Mouse (Mus musculus) liver, embryonic 11.5 days (tissue): Measurements from ENCODE around the gene Cd302. TPM values are rescaled to one million over a fixed set of nuclear protein-coding genes. Genes with fewer than 3 reads are reported as not detected.

ENCODE experiments used
- ATAC-seq: fragments of 200-750 bp; cut with Nextera tagmentation; replicated peaks from 2 replicates; pipeline ENCODE4 v1.8.0; 2017; ENCODE audit warnings: moderate number of reproducible peaks, mild to moderate bottlenecking, moderate TSS enrichment, moderate library complexity; ENCODE audit not compliant: low FRiP score
- DNase-seq: peaks from one replicate; pipeline ENCODE4 v3.0.0-alpha.2; 2017; ENCODE audit warnings: low spot score
- H3K27ac ChIP-seq: fragments of 300-500 bp; sonication (generic); 2 replicates; pipeline ENCODE4 v1.5.1; 2014; ENCODE audit warnings: mild to moderate bottlenecking, low read depth, low read length, control low read depth
- H3K27me3 ChIP-seq: fragments of 300-500 bp; sonication (generic); replicated peaks from 2 replicates; pipeline ENCODE4 v1.6.1; 2014; ENCODE audit warnings: low read length, mixed read lengths; ENCODE audit not compliant: control insufficient read depth, insufficient read depth
- H3K36me3 ChIP-seq: fragments of 300-500 bp; sonication (generic); 2 replicates; pipeline ENCODE4 v1.6.1; 2014; ENCODE audit warnings: mild to moderate bottlenecking, low read length, moderate library complexity, mixed read lengths; ENCODE audit not compliant: control insufficient read depth, insufficient read depth
- H3K4me1 ChIP-seq: fragments of 300-500 bp; sonication (generic); replicated peaks from 2 replicates; pipeline ENCODE4 v1.6.1; 2014; ENCODE audit warnings: low read length, mixed read lengths; ENCODE audit not compliant: control insufficient read depth, insufficient read depth
- H3K4me2 ChIP-seq: fragments of 300-500 bp; sonication (generic); 2 replicates; pipeline ENCODE4 v1.6.1; 2014; ENCODE audit warnings: mild to moderate bottlenecking, control low read depth, moderate library complexity
- H3K4me3 ChIP-seq: fragments of 300-500 bp; sonication (generic); 2 replicates; pipeline ENCODE4 v1.5.1; 2014; ENCODE audit warnings: low read depth, low read length, control low read depth
- H3K9ac ChIP-seq: fragments of 300-500 bp; sonication (generic); 2 replicates; pipeline ENCODE4 v1.6.1; 2014; ENCODE audit warnings: low read depth, low read length, control low read depth
- H3K9me3 ChIP-seq: fragments of 300-500 bp; sonication (generic); 2 replicates; pipeline ENCODE4 v1.6.1; 2016; ENCODE audit warnings: low read length, inconsistent platforms, mixed read lengths; ENCODE audit not compliant: control insufficient read depth
- WGBS: fragments of 180-500 bp; shearing (Covaris S2); extraction: QIAGEN DNeasy Blood & Tissue Kit; methylation state at CpG from one replicate; pipeline ENCODE4 v1.1.7; 2014; 5-methylcytosine and 5-hydroxymethylcytosine counted together
- polyA plus RNA-seq: library from polyadenylated mRNA; unstranded; fragments of >200 nt; fragmentation: Nextera tagmentation; extraction: Ambion mirVana; gene quantifications from 2 replicates; pipeline ENCODE4 v1.2.1, GENCODE M21; 2014

Gene Cd302
- polyA plus RNA-seq, 1 experiment from 2014 or later, result 37.4 TPM

- Histone ChIP-seq H3K27ac (no peak overlapping the region), H3K4me2 (no peak overlapping the region), H3K9me3 (no peaks in the 10 kb centered on the region), H3K27me3 (no peaks in the 10 kb centered on the region), H3K36me3 (no peaks in the 10 kb centered on the region), H3K9ac (no peak overlapping the region), H3K4me1 (no peaks in the 10 kb centered on the region), H3K4me3 (no peak overlapping the region)
- DNase-seq, result no peak
- no peak for ATAC-seq
- 80% methylated on average over 4 of the region's 4 CpGs for WGBS
Observed at GRCm38 (mm10) chr2:60291381-60291780, 7.1 kb upstream of the Cd302 start.

- no peak overlapping the region for H3K9ac ChIP-seq
- H3K27ac ChIP-seq, result no peak overlapping the region
- no peak for ATAC-seq
- 51% methylated on average over 1 of the region's 1 CpGs for WGBS
- no peak overlapping the region for H3K4me3 ChIP-seq
- H3K4me1 ChIP-seq, result no peaks in the 10 kb centered on the region; the same call in 1 of the 2 replicates
- H3K36me3 ChIP-seq, result no peaks in the 10 kb centered on the region
- H3K9me3 ChIP-seq, result no peaks in the 10 kb centered on the region
- H3K27me3 ChIP-seq, result no peaks in the 10 kb centered on the region
- H3K4me2 ChIP-seq, result no peak overlapping the region
- no peak for DNase-seq
Observed at GRCm38 (mm10) chr2:60289451-60289850, 5.2 kb upstream of the Cd302 start.

- H3K4me3 ChIP-seq, result no peak overlapping the region
- H3K9ac ChIP-seq, result no peak overlapping the region
- DNase-seq, result no peak
- H3K27me3 ChIP-seq, result no peaks in the 10 kb centered on the region
- ATAC-seq, result no peak
- no peaks in the 10 kb centered on the region for H3K9me3 ChIP-seq
- no peak overlapping the region for H3K27ac ChIP-seq
- no peaks in the 10 kb centered on the region for H3K36me3 ChIP-seq
- H3K4me1 ChIP-seq, result no peaks in the 10 kb centered on the region; the same call in 1 of the 2 replicates
- no peak overlapping the region for H3K4me2 ChIP-seq
- WGBS, result 39% methylated on average over 4 of the region's 4 CpGs
Observed at GRCm38 (mm10) chr2:60288606-60289005, 4.3 kb upstream of the Cd302 start.

- ATAC-seq (no peak), DNase-seq (no peak)
- Histone ChIP-seq H3K4me2 (0 out of 2 replicates have a peak overlapping the region, but pooled peaks have one; percentile 61), H3K36me3 (no peaks in the 10 kb centered on the region), H3K9ac (no peak overlapping the region), H3K27me3 (no peaks in the 10 kb centered on the region), H3K9me3 (no peaks in the 10 kb centered on the region), H3K4me1 (no peaks in the 10 kb centered on the region; the same call in 1 of the 2 replicates), H3K4me3 (no peak overlapping the region), H3K27ac (no peak overlapping the region)
- WGBS, result 87% methylated on average over 8 of the region's 8 CpGs
Observed at GRCm38 (mm10) chr2:60285107-60285617, 874 bp upstream of the Cd302 start.

- Histone ChIP-seq H3K9me3 (no peaks in the 10 kb centered on the region), H3K27ac (no peak overlapping the region), H3K4me3 (peak overlapping the region; percentile 40), H3K4me1 (no peaks in the 10 kb centered on the region; the same call in 1 of the 2 replicates), H3K27me3 (no peaks in the 10 kb centered on the region), H3K4me2 (peak overlapping the region; percentile 61), H3K9ac (peak overlapping the region; percentile 32; the same call in 1 of the 2 replicates), H3K36me3 (no peaks in the 10 kb centered on the region)
- WGBS, result under 1% methylated on average over 42 of the region's 42 CpGs
- peak; percentile 72 for ATAC-seq
- DNase-seq, result peak; percentile 66
Observed at GRCm38 (mm10) chr2:60283751-60284466, 379 bp downstream of the Cd302 start.

- no peak for ATAC-seq
- Histone ChIP-seq H3K27ac (no peak overlapping the region), H3K4me1 (no peaks in the 10 kb centered on the region; the same call in 1 of the 2 replicates), H3K4me3 (peak overlapping the region; percentile 40), H3K27me3 (no peaks in the 10 kb centered on the region), H3K4me2 (peak overlapping the region; percentile 61), H3K36me3 (no peaks in the 10 kb centered on the region), H3K9me3 (no peaks in the 10 kb centered on the region), H3K9ac (peak overlapping the region; percentile 32; the same call in 1 of the 2 replicates)
- 19% methylated on average over 9 of the region's 9 CpGs for WGBS
- DNase-seq, result no peak
Observed at GRCm38 (mm10) chr2:60283208-60283750, 1.0 kb downstream of the Cd302 start.

- no peak overlapping the region for H3K4me3 ChIP-seq
- ATAC-seq, result no peak
Observed at GRCm38 (mm10) chr2:60282625-60283024, 1.7 kb downstream of the Cd302 start.

GRCm38 (mm10) chr2:60278627-60279026 is 5.7 kb downstream of the Cd302 start:
- Histone ChIP-seq H3K4me3 (no peak overlapping the region), H3K9me3 (no peaks in the 10 kb centered on the region), H3K36me3 (no peaks in the 10 kb centered on the region), H3K9ac (no peak overlapping the region), H3K27ac (no peak overlapping the region), H3K4me1 (no peaks in the 10 kb centered on the region), H3K27me3 (no peaks in the 10 kb centered on the region), H3K4me2 (no peak overlapping the region)
- 68% methylated on average over 4 of the region's 4 CpGs for WGBS
- DNase-seq, result no peak
- ATAC-seq, result no peak

More at GRCm38 (mm10) chr2:60282625-60283024, 1.7 kb downstream of the Cd302 start:
- Histone ChIP-seq H3K4me1 (no peaks in the 10 kb centered on the region; the same call in 1 of the 2 replicates), H3K4me2 (peak overlapping the region; percentile 61), H3K9ac (no peak overlapping the region), H3K9me3 (no peaks in the 10 kb centered on the region), H3K36me3 (no peaks in the 10 kb centered on the region), H3K27ac (no peak overlapping the region), H3K27me3 (no peaks in the 10 kb centered on the region)
- 59% methylated on average over 4 of the region's 4 CpGs for WGBS
- DNase-seq, result no peak
